Comparison of ENCODE assay signal across 7 mouse cellular contexts in genomic region chr16:34094446-34095092, GRCm38 (mm10).
DNase-seq lines count a peak whose midpoint lies in the region; ATAC-seq and TF ChIP-seq lines count a peak whose summit lies in the region.

No protein-coding gene starts in this region.

- peaks cover 5 to 24% of the 10 kb centered on the region in 2 experiments for H3K4me1 ChIP-seq in heart, embryonic 14.5 days (ENCODE audit: control insufficient read depth in 2 of 2, insufficient read depth in 2 of 2, low read length in 2 of 2)
- peaks cover 15% of the 10 kb centered on the region; the same call in 1 of the 2 replicates for H3K4me1 ChIP-seq in kidney, postnatal 0 days (replicated peaks; ENCODE audit: insufficient read depth, low read length)

- H3K27me3 ChIP-seq in heart, embryonic 14.5 days (ENCODE audit: control insufficient read depth, insufficient read depth, low read length), result no peaks in the 10 kb centered on the region
- no peaks in the 10 kb centered on the region for H3K27me3 ChIP-seq in kidney, postnatal 0 days (ENCODE audit: insufficient read depth, low read length)

- peak overlapping the region; percentile 77 to 86 for H3K4me3 ChIP-seq in heart, embryonic 14.5 days (ENCODE audit: control insufficient read depth in 1 of 2, insufficient read depth in 1 of 2, low read depth in 1 of 2, low read length in 2 of 2)
- peak overlapping the region; percentile 54 for H3K4me3 ChIP-seq in kidney, postnatal 0 days (replicated peaks; ENCODE audit: low read depth, low read length)

- H3K36me3 ChIP-seq in heart, embryonic 14.5 days (ENCODE audit: control insufficient read depth, insufficient read depth, low read length), result peaks cover 6% of the 10 kb centered on the region; the same call in 1 of the 2 replicates
- H3K36me3 ChIP-seq in kidney, postnatal 0 days (ENCODE audit: insufficient read depth, low read length), result no peaks in the 10 kb centered on the region

- peak; percentile 53 for DNase-seq in right cerebral cortex, adult 18-20 months
- no peak for DNase-seq in right cerebral cortex, postnatal 14 days
- DNase-seq in embryo, embryonic 11 days, result peak; percentile 82
- DNase-seq in kidney, postnatal 0 days (ENCODE audit: low spot score), result peak; percentile 80
- peak; percentile 69 for DNase-seq in lung, postnatal 10 days
- DNase-seq in right cerebral cortex, postnatal 25 days, result peak; percentile 55

- H3K9ac ChIP-seq in heart, embryonic 14.5 days (ENCODE audit: low read length), result peak overlapping the region; percentile 88
- H3K9ac ChIP-seq in kidney, postnatal 0 days (ENCODE audit: low read depth, low read length), result peak overlapping the region; percentile 44

- peak overlapping the region; percentile 59 to 77 for H3K27ac ChIP-seq in heart, embryonic 14.5 days (replicated peaks in 1 of 2; ENCODE audit: control insufficient read depth in 1 of 2, insufficient read depth in 1 of 2, low read depth in 2 of 2, low read length in 2 of 2)
- H3K27ac ChIP-seq in kidney, postnatal 0 days, result 0 out of 2 replicates have a peak overlapping the region, but pooled peaks have one; percentile 10

- 0 out of 2 replicates have a peak, but pooled peaks have one; percentile 24 for ATAC-seq in heart, embryonic 14.5 days (ENCODE audit: insufficient number of reproducible peaks, insufficient read depth, low FRiP score, low read depth)
- ATAC-seq in kidney, postnatal 0 days (replicated peaks; ENCODE audit: low FRiP score, low read depth), result peak; percentile 48; the same call in 1 of the 2 replicates

- WGBS in heart, embryonic 14.5 days, result under 1% methylated on average over 16 of the region's 16 CpGs
- 1% methylated on average over 16 of the region's 16 CpGs for WGBS in kidney, postnatal 0 days

- peak; percentile 47 for TF ChIP-seq CTCF in kidney, postnatal 0 days (IDR thresholded peaks at IDR 0.05; ENCODE audit: low read depth)

- H3K9me3 ChIP-seq in heart, embryonic 14.5 days (ENCODE audit: control insufficient read depth, low read length), result no peaks in the 10 kb centered on the region
- H3K9me3 ChIP-seq in kidney, postnatal 0 days (replicated peaks; ENCODE audit: low read length), result no peaks in the 10 kb centered on the region

- peak overlapping the region; percentile 88 for H3K4me2 ChIP-seq in heart, embryonic 14.5 days (ENCODE audit: low read length)
- H3K4me2 ChIP-seq in kidney, postnatal 0 days (ENCODE audit: low read length), result peak overlapping the region; percentile 84
